Mouse (Mus musculus): ENCODE measurements around the gene Kctd3.

DNA sequence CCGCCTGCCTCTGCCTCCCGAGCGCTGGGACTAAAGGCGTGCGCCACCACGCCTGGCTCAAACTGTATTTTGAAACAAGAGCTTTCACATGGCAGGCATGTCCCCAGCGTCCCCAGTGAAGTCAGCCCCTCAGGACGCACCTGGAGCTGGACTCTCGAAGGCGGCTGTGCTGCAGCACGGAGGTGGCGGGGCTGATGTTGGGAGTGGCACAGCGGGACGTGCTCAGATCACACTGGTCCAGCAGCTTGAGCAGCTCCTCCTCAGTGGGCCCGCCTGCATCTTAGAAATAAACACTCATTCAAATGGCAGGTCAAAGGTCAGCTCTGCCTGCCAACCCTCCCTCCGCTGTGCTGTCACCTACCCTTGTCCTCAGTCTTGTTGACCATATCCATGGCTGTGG is 33.7 kb downstream of the Kctd3 start:
- TF ChIP-seq CTCF (IDR thresholded peaks at IDR 0.05), result no peak
- no peak for TF ChIP-seq EP300 (IDR thresholded peaks at IDR 0.05)

All from lung, postnatal 0 days (tissue).